Mouse (Mus musculus): Measurements from ENCODE around the gene Tbck.

- TF ChIP-seq CTCF (IDR thresholded peaks at IDR 0.05) (no peak), POLR2A (IDR thresholded peaks at IDR 0.05; ENCODE audit: insufficient read depth, low read depth, low read length) (no peak), EP300 (IDR thresholded peaks at IDR 0.05; ENCODE audit: insufficient read depth, low read depth, low read length) (no peak)
These were observed 193.2 kb downstream of the Tbck start for GRCm38 (mm10) chr3:132876933-132877676.

All from heart, adult 2 months (tissue).